9 mouse cellular contexts compared by ENCODE assay signal in the genomic region with DNA sequence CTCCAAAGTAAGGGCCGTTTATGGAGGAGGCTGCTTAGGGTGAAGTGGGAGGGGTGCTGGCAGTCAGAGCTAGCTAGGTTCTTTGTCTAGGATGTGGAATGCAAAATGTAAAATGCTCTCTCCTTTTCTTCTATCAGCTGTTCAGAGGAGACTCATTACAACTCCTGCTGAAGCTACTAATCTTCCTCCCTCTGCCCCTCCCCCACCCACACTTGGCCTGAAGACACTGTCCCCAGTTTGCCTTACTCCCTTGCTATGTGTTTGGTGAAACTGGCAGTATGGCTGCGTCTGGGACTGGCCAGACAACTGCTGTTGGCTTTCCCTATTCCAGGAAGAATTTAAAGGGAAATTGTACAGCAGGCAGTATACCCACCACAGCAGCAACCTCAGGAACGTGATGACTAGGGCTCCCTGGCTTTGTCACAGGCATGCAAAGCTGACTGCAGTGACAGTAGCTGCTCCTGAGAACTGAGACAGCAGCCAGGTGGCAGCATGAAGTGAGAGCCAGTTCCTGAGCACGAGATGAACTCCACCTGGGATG. TPM values are rescaled to one million over a fixed set of nuclear protein-coding genes. Genes with fewer than 3 reads are reported as not detected.
DNase-seq lines count a peak whose midpoint lies in the region; ATAC-seq and TF ChIP-seq lines count a peak whose summit lies in the region.
"Had no signal": no experiment of that assay in that cellular context is flagged by ENCODE, and none has a peak within 500 bp of the region (broad histone marks: within the 10 kb centered on the region; RNA-seq: fewer than 3 reads in every experiment).

No protein-coding gene starts in this region.

- TF ChIP-seq POLR2A in ES-Bruce4 (IDR thresholded peaks at IDR 0.05; ENCODE audit: insufficient read depth, low read length) = no peak

- H3K27ac ChIP-seq in heart, embryonic 12.5 days (ENCODE audit: poor library complexity, severe bottlenecking) = peak overlapping the region; percentile 33
- H3K27ac ChIP-seq in ES-Bruce4 (ENCODE audit: insufficient read depth, low read length) = peak overlapping the region; percentile 21; the same call in 1 of the 2 replicates
- peak overlapping the region; percentile 79 for H3K27ac ChIP-seq in hindbrain, postnatal 0 days
- H3K27ac ChIP-seq: liver, embryonic 15.5 days had no signal

- no peak overlapping the region for H3K9ac ChIP-seq in heart, embryonic 12.5 days
- H3K9ac ChIP-seq in ES-Bruce4 (ENCODE audit: low read depth, poor library complexity, severe bottlenecking) = no peak overlapping the region
- H3K9ac ChIP-seq in hindbrain, postnatal 0 days (replicated peaks; ENCODE audit: low read length) = peak overlapping the region; percentile 28; the same call in 1 of the 2 replicates
- H3K9ac ChIP-seq: liver, embryonic 15.5 days had no signal

- no peaks in the 10 kb centered on the region for H3K9me3 ChIP-seq in heart, embryonic 12.5 days (replicated peaks)
- no peaks in the 10 kb centered on the region for H3K9me3 ChIP-seq in ES-Bruce4 (replicated peaks; ENCODE audit: control insufficient read depth, insufficient read depth, low read length, poor library complexity, severe bottlenecking)
- H3K9me3 ChIP-seq in hindbrain, postnatal 0 days (ENCODE audit: low read length) = no peaks in the 10 kb centered on the region
- H3K9me3 ChIP-seq: liver, embryonic 15.5 days had no signal

- no peak for TF ChIP-seq CTCF in ES-Bruce4 (IDR thresholded peaks at IDR 0.05; ENCODE audit: low read depth, low read length)
- TF ChIP-seq CTCF in hindbrain, postnatal 0 days (IDR thresholded peaks at IDR 0.05; ENCODE audit: low read depth) = peak; percentile 61

- peaks cover 17% of the 10 kb centered on the region for H3K4me1 ChIP-seq in heart, embryonic 12.5 days (replicated peaks)
- H3K4me1 ChIP-seq in ES-Bruce4 (ENCODE audit: control insufficient read depth, insufficient read depth, low read length) = peaks cover 3% of the 10 kb centered on the region
- no peaks in the 10 kb centered on the region for H3K4me1 ChIP-seq in hindbrain, postnatal 0 days (ENCODE audit: insufficient read depth, low read length)

- 0 out of 2 replicates have a peak overlapping the region, but pooled peaks have one; percentile 15 for H3K4me2 ChIP-seq in heart, embryonic 12.5 days
- H3K4me2 ChIP-seq in hindbrain, postnatal 0 days (ENCODE audit: low read depth, low read length) = peak overlapping the region; percentile 46
- H3K4me2 ChIP-seq: liver, embryonic 15.5 days had no signal

- H3K36me3 ChIP-seq in heart, embryonic 12.5 days = peaks cover 25% of the 10 kb centered on the region
- peaks cover 15% of the 10 kb centered on the region for H3K36me3 ChIP-seq in ES-Bruce4 (ENCODE audit: control insufficient read depth, insufficient read depth, low read length, poor library complexity, severe bottlenecking)
- peaks cover 1% of the 10 kb centered on the region; the same call in 1 of the 2 replicates for H3K36me3 ChIP-seq in hindbrain, postnatal 0 days (ENCODE audit: insufficient read depth, low read length)

- no peak for ATAC-seq in heart, embryonic 12.5 days (ENCODE audit: insufficient number of reproducible peaks, low FRiP score)
- ATAC-seq in hindbrain, postnatal 0 days = peak; percentile 71

- TF ChIP-seq EP300 in ES-Bruce4 (IDR thresholded peaks at IDR 0.05; ENCODE audit: insufficient read depth, low read depth, low read length) = no peak

- no peak overlapping the region for H3K4me3 ChIP-seq in heart, embryonic 12.5 days
- no peak overlapping the region for H3K4me3 ChIP-seq in ES-Bruce4 (ENCODE audit: low read depth, low read length)
- H3K4me3 ChIP-seq in hindbrain, postnatal 0 days (ENCODE audit: low read length) = peak overlapping the region; percentile 29
- H3K4me3 ChIP-seq: liver, embryonic 15.5 days had no signal

- WGBS in heart, embryonic 12.5 days = 36% methylated on average over 4 of the region's 4 CpGs
- 25% methylated on average over 4 of the region's 4 CpGs for WGBS in hindbrain, postnatal 0 days

- no peaks in the 10 kb centered on the region for H3K27me3 ChIP-seq in heart, embryonic 12.5 days (replicated peaks)
- no peaks in the 10 kb centered on the region for H3K27me3 ChIP-seq in ES-Bruce4 (ENCODE audit: control insufficient read depth, insufficient read depth, low read length, poor library complexity, severe bottlenecking)
- no peaks in the 10 kb centered on the region for H3K27me3 ChIP-seq in hindbrain, postnatal 0 days (ENCODE audit: insufficient read depth, low read length)
- H3K27me3 ChIP-seq: liver, embryonic 15.5 days had no signal

- DNase-seq in heart, adult 11 months = no peak
- DNase-seq in cerebellum, adult 8-10 months = peak; percentile 56
- peak; percentile 66 for DNase-seq in hindbrain, postnatal 0 days (ENCODE audit: low spot score)
- peak; percentile 17 for DNase-seq in right cerebral cortex, postnatal 14 days
- DNase-seq in gastrocnemius, adult 8-10 months (ENCODE audit: low spot score in 2 of 2) = no peak
- no peak for DNase-seq in adrenal gland, postnatal 14 days

RNA-seq across cellular contexts. Expression of gene Gpr21, which starts 0.9 kb away (rescaled TPM):
- 0.86 and 1.2 TPM in 2 replicates for polyA plus RNA-seq in heart, embryonic 12.5 days (2016; fragmentation: Nextera tagmentation; extraction: Ambion mirVana)
- 5.8 and 6.5 TPM in 2 replicates for polyA plus RNA-seq in ES-Bruce4 (2011; ENCODE audit: insufficient read depth, insufficient read length, low read depth, missing spikeins)
- total RNA-seq in hindbrain, postnatal 0 days (2014; rRNA removed) = 22.5 and 25.0 TPM in 2 replicates
- polyA plus RNA-seq in hindbrain, postnatal 0 days (2015; fragmentation: Nextera tagmentation; extraction: Ambion mirVana) = 8.8 and 9.1 TPM in 2 replicates
- total RNA-seq in gastrocnemius, adult 8-10 months (2022) = 1 to 10 TPM in 1 of 4 experiments, under 1 TPM in 3; 0.31 to 1.6 (median 0.40) TPM
- 1.1 and 1.6 TPM in 2 replicates for total RNA-seq in adrenal gland, postnatal 14 days (2021)

Comparison
In these comparisons a context has a peak if more than half of its experiments do, and no peak if none do; other contexts are left out.
1. H3K27ac ChIP-seq: peak in every context shown above with its lines; median percentile 79 in hindbrain, postnatal 0 days; 33 in heart, embryonic 12.5 days; 21 in ES-Bruce4.
2. DNase-seq: peak in cerebellum, adult 8-10 months (single experiment), hindbrain, postnatal 0 days (single experiment) and right cerebral cortex, postnatal 14 days (single experiment); none in heart, adult 11 months (single experiment), gastrocnemius, adult 8-10 months (0 of 2) and adrenal gland, postnatal 14 days (single experiment).